ENCODE assay signal across 8 mouse cellular contexts in the genomic region with DNA sequence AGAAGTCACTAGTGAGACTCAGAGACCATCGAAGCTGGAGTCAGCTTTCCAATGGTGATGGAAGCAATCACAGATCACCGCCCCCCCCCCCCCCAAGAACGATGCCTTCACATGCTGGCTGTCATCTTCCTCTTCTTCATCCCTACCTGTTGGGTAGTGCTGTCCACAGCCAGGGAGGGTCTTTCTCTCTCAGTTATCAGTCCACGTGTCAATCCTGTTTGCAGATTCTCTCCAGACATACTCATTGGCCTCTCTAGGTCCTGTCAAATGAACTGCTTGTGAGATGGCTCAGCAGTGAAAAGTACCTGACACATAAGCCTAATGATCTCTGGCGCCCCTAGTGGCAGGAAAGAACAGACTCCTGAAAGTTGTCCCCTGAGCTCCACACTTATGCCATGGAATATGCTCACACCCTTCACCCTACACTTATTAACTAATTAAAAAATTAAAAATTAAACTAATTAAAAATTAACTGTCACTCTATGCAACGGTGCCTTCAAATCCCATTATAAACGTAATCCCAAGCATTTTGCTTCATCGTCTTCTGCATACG. TPM values are rescaled to one million over a fixed set of nuclear protein-coding genes. Genes with fewer than 3 reads are reported as not detected.
DNase-seq lines count a peak whose midpoint lies in the region; ATAC-seq lines count a peak whose summit lies in the region.

No protein-coding gene starts in this region.

- peak; percentile 60 to 67 for DNase-seq in layer of hippocampus, postnatal 10 days (ENCODE audit: low spot score in 2 of 2)
- no peak for DNase-seq in layer of hippocampus, adult 9-11 months
- DNase-seq in Muller cell, postnatal 12 days (ENCODE audit: inconsistent ontology term) = peak; percentile 11
- peak; percentile 13 for DNase-seq in cerebellum, adult 11-12 months
- peak; percentile 59 for DNase-seq in forelimb bud, embryonic 11.5 days (ENCODE audit: low read depth, low spot score)
- no peak for DNase-seq in liver, embryonic 11.5 days (ENCODE audit: low spot score)
- DNase-seq in retina, postnatal 1 day = peak; percentile 82

- no peak overlapping the region for H3K4me2 ChIP-seq in liver, embryonic 11.5 days

- 0 out of 2 replicates have a peak, but pooled peaks have one; percentile 27 for ATAC-seq in liver, embryonic 11.5 days (replicated peaks; ENCODE audit: low FRiP score)
- no peak for ATAC-seq in inflammation-experienced regulatory T-cells, adult 6 months

- no peak overlapping the region for H3K4me3 ChIP-seq in liver, embryonic 11.5 days (ENCODE audit: low read depth, low read length)

- no peaks in the 10 kb centered on the region for H3K9me3 ChIP-seq in liver, embryonic 11.5 days (ENCODE audit: control insufficient read depth, low read length)

- H3K36me3 ChIP-seq in liver, embryonic 11.5 days (ENCODE audit: control insufficient read depth, insufficient read depth, low read length) = no peaks in the 10 kb centered on the region

- H3K27ac ChIP-seq in liver, embryonic 11.5 days (ENCODE audit: low read depth, low read length) = no peak overlapping the region

- WGBS in liver, embryonic 11.5 days = 66% methylated on average over 9 of the region's 9 CpGs

- no peak overlapping the region for H3K9ac ChIP-seq in liver, embryonic 11.5 days (ENCODE audit: low read depth, low read length)

- no peaks in the 10 kb centered on the region for H3K4me1 ChIP-seq in liver, embryonic 11.5 days (replicated peaks; ENCODE audit: control insufficient read depth, insufficient read depth, low read length)

- H3K27me3 ChIP-seq in liver, embryonic 11.5 days (replicated peaks; ENCODE audit: control insufficient read depth, insufficient read depth, low read length) = no peaks in the 10 kb centered on the region

RNA-seq across cellular contexts. Expression of gene 1700012B07Rik, which starts 35.4 kb away (rescaled TPM):
- not detected for total RNA-seq in layer of hippocampus, postnatal 10 days (2021)
- polyA plus RNA-seq in liver, embryonic 11.5 days (2014; fragmentation: Nextera tagmentation; extraction: Ambion mirVana) = not detected in 2 replicates
- polyA plus RNA-seq in inflammation-experienced regulatory T-cells, adult 6 months (2017; shearing (Covaris generic)) = 1 to 10 TPM in 2 of 3 experiments, under 1 TPM in 1; 0.60 to 8.1 (median 1.2) TPM

Comparison
In these comparisons a context has a peak if more than half of its experiments do, and no peak if none do; other contexts are left out.
1. DNase-seq: peak in layer of hippocampus, postnatal 10 days (2 of 2), Muller cell, postnatal 12 days (single experiment), cerebellum, adult 11-12 months (single experiment), forelimb bud, embryonic 11.5 days (single experiment) and retina, postnatal 1 day (single experiment); none in layer of hippocampus, adult 9-11 months (single experiment) and liver, embryonic 11.5 days (single experiment).